Mouse (Mus musculus): ENCODE results near the gene Kcnk16.
"Not testable (repeated sequence)": the region's sequence is repeated elsewhere in the genome, so short reads cannot be mapped to it uniquely, and the experiment has no call there.

Kcnk16 gene

DNA sequence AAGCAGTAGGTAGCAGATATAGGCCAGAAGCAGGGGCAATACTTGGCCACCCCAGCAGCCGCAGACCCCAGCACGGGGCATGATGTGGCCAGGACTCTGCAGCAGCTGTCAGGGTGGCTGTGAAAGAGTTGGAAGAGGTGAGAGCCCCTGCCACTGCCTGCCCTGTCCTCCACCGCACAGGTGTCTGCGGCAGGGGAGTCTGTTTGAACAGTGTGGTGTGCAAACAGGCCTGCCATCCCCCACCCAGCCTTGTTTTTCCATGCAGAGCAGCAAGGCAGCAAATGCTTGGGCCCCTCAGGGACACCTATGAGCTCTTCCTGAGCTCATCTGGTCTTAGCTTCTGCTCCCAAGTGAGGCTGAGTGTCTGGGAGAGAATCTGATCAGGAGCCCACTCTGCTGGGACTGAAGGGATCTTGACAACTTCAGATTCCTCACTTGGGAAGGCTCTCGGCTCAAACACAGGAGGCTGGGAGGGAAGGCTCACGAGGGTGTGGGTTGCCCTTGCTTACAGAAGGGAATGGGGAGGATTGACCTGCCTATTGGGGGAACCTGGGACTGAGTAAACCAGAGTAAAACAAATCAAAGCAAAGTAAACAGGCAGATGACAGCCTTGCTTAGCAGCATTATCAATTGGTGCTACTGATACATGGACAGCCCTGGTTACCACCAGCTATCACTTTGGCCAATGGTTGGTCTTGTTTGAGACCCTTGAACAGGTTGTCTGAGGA, at the start of gene Kcnk16:
Gene Kcnk16 (minus strand): TSS at position 118 of the 728 bp plus-strand sequence.
- DNase-seq: no peak

DNA sequence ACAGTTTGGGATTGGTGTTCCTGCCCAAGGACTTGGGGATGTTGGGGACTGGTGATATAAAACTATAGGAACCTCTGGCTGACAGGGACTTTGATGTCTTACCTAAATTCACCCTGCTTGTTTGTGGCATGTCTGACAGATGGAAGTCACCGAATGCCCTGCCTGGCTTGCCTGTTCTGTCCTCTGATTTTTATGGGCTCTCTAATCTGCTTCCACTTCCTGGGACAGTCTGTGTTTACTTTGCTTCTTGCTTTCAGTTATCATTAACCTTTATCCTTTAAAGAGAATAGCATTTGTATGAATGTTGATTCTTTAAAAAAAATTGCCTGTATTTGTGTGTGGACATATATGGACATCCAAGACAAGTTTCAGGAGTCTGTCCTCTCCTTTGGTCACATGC, 46.1 kb upstream of the Kcnk16 start:
- DNase-seq: no peak

- DNase-seq: not testable (repeated sequence)
Observed at GRCm38 (mm10) chr14:20305085-20305484, 36.1 kb upstream of the Kcnk16 start.

DNA sequence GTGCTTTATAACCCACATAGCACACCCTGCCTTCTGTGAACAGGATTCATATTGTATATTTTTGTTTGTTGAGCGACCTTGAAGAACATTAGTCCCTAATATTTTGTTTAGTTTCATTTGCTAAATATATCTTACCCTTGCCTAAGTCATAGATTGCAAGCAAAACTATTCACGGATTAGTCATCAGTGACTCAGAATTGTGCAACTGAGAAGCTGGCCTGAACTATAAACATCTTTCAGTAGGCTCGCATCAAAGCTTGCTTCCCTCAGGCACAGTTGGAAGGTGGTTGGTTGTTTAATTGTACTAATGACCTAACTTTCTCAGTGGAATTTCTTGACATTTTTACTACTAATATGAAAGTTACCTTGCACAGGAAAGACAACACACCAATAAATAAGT, 29.1 kb upstream of the Kcnk16 start:
- peak; percentile 67 for DNase-seq

- DNase-seq: no peak
Observed at GRCm38 (mm10) chr14:20297616-20298015, 28.6 kb upstream of the Kcnk16 start.

DNA sequence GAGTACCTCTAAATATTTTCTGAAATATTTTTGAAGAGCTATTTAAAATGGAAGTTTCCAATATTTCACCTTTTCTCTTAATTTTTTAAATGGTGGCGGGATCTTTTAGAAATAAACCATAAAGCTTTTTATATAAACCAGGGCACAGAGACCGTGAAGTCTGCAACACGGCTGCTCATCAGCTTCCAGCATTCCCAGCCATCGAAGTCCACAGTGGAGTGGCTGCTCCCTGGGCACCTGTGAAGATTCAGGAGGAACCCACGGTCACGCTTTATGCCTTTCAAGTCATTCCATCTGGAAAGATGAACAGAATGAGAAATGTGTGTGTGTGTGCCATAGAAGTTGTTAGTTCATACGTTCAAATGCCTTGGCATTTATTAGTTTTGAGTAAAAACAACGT, 25.9 kb upstream of the Kcnk16 start:
- DNase-seq: no peak

- peak; percentile 96 for DNase-seq
Observed at GRCm38 (mm10) chr14:20294117-20294892, 25.3 kb upstream of the Kcnk16 start, which contains the start of gene Nudt13. Nudt13 (plus strand) TSS chr14:20294697.

DNA sequence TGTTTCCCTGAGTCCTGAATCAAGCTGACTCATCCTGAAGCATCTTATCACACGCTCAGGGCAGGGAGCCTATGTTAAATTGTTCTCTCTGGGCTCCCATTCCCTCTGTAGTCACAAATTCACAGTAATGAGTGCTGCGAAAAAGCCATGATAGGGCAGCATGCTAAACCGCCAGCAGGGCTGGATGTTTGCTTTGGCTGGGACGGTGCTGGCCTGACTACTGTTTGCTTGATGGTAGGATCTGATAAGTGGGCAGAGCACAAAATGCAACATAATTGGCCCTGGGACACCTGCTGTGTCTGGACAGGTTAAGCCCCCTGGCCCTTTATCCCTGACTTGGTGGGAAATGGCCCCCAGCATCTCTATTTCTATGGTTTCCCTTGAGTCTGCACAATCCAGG, 22.4 kb upstream of the Kcnk16 start:
- no peak for DNase-seq

- DNase-seq: no peak
Observed at GRCm38 (mm10) chr14:20268421-20268820, 578 bp downstream of the Kcnk16 start.

GRCm38 (mm10) chr14:20262346-20262745, 6.7 kb downstream of the Kcnk16 start:
- DNase-seq: no peak

DNA sequence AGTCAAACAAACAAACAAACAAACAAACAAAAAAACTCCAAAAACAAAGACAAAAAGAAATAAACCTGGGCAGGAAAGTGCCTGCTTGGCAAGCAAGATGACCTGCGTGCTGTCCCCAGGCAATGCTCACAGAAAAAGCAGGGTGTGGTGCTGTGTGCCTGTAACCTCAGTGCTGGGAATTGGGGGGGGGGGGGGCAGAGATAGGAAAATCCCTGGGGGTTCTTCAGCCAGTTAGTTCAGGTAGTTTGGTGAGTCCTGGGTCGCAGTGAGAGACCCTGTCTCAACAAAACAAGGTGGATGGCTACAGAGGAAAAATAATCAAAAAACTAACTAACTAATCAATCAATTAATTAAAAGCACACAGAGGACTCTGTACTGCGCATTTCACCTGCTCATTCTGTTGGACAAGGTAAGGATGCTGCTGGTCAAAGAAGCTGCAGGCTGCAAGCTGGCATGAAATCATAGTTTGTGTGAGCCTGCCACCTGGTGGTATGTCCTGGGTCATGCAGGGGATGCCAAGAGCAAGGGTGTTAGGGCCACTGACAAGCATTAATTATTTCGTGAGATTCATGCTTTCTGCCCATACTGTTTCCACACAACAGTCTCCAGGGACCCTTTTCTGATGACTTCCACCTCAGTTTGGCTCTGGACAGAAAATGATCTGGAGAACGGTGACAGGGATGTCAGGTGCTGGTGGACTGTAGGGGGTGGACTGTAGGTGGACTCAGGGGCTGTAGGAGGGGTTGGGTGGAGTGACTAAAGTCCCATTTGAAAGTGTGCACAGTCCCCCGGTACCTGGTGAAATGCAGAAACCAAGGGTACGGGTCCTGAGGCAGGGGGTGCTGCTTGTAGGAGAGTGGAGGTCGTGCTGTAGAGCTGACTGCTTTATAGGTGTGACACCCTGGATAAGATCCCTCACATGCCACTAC, 10.6 kb downstream of the Kcnk16 start:
- peak; percentile 86 for DNase-seq

DNA sequence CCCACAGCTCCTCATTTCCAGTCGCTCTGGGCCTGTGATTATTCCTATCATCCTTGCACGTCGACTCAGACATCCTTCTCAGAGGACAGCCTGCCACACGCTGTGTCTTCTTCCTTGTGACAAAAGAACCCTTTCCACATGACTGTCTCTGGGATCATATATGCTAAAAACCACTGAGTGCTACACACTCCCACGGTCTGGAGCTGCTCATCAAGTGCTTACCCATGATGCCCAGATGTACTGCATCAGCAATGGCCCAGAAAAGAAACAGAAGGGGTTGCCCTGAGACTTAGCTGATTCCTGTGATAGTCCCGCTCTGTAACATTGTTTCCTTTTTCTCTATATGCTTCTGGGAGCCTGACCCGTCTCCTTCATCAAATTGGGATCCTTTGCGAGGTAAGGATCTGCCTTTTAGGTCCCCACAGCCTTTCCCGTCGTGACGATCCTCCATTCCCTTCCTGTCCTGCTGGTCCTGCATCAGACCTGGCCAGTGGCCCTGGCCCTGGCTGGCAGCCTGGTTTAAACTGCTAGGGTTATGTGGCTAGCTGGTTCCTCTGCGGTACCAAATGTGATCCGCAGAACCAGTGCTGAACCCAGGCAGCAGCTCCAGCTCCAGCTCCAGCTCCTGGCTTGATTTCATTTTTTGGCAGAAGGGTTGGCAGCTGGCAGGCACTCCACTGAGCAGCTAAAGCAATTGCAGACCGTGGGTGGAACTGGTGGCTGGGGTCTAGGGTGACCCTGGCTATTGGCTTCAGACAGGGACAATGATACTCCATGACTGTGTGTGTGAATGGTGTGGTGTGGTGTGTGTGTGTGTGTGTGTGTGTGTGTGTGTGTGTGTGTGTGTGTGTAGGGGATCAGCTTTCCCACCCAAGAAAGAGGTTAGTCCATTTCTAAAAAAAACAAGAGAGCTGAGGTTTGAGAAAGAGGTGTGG, 18.5 kb downstream of the Kcnk16 start:
- DNase-seq: no peak

GRCm38 (mm10) chr14:20248001-20248400, 21.0 kb downstream of the Kcnk16 start:
- DNase-seq: no peak

DNA sequence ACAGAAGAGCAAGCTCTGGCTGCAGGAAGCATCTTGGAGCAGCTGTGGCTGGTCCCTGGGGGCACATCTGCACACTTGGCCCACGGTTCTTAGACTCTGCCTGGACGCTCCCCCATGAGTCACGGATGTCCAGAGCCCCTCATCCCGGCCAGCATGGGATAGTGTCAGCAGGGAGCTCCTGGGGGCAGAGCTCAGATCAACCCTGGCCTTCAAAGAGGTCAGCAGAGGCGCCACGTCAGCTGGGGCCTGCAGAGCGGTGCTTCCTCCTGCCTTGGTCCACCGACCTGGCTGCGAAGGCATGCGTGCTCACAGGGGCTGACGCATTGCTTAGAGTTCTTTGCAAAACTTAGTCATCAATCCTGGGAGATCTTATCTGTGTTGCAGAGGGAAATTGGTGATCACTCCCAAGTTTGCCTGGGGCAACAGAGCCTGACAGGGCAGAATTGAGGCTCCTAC, 22.2 kb downstream of the Kcnk16 start:
- no peak for DNase-seq

- DNase-seq: no peak
Observed at GRCm38 (mm10) chr14:20245861-20246260, 23.1 kb downstream of the Kcnk16 start.

DNA sequence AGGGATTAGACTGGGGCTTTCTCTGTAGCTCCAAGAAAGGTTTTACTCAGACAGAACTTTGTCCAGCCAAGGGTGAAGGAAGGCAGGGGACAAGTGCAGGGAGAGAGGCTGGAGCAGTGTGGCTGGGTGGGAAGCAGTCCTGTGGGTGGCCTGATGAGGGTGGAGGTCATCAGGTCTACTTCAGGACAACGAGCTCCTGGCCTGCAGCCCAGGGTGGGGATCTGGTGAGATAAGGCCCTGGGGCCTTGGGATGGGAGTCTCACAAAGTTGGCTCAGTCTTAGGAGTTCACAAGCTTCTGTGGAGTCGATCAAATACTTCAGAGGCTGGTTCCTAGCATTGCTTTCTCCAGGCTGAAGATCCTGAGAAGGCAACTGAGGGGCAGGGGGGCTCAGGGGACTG, 23.7 kb downstream of the Kcnk16 start:
- DNase-seq: no peak

DNA sequence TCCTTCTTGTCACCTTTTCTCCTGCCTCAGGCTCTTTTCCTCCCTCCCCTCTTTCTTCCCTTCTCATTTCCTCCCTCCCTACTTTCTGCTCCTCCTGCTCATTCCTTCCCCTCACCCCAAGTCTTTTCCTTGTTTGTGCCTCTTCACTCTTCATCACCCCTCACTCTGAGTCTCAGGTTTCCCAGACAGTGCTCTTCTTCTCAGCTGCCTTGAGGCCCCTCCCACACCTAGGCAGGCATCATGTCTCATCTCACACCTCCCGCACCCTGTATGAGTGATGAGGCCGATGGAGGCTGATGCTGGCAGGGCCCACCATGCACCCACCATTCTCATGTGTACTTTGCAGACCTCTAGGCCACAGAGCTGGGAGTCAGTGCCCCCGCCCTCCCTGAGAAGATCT, 25.8 kb downstream of the Kcnk16 start:
- DNase-seq: no peak

DNA sequence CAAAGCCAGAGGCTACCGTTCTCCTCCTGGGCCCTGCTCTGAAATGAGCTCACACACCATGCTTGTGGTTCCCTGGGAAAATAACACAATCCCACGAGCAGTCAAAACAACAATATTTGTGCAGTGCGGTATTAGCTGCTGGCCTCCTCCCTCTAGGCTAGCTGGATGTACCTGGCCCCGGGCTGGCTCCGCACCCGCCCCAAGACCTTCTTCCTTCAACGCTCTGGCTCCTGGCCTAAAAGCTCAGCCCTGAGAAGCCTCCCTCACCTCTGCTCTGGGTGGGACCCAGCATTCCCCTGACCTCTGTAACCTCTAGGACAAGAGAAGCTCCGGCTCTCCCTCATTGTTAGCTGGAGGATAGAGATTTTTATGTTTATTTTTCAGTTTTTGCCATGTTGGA, 26.5 kb downstream of the Kcnk16 start:
- DNase-seq: no peak

DNA sequence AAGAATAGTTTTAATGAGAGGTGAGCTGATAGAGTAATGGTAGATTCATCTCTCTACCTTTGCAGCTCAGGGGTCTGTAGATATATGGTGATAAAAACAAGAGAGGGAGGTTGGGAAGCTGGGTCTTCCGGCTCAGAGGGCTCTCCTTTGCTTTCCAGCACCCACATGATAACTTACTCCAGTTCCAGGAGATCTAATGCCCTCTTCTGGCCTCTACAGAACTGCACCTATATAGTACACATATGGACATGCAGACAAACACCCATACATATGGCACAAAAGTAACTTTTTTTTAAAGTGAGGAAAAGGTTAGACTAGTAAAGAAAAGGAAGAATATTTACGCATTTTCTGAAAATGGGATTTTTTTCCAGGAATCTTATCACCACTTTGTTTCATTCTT, 34.6 kb downstream of the Kcnk16 start:
- DNase-seq: no peak

DNA sequence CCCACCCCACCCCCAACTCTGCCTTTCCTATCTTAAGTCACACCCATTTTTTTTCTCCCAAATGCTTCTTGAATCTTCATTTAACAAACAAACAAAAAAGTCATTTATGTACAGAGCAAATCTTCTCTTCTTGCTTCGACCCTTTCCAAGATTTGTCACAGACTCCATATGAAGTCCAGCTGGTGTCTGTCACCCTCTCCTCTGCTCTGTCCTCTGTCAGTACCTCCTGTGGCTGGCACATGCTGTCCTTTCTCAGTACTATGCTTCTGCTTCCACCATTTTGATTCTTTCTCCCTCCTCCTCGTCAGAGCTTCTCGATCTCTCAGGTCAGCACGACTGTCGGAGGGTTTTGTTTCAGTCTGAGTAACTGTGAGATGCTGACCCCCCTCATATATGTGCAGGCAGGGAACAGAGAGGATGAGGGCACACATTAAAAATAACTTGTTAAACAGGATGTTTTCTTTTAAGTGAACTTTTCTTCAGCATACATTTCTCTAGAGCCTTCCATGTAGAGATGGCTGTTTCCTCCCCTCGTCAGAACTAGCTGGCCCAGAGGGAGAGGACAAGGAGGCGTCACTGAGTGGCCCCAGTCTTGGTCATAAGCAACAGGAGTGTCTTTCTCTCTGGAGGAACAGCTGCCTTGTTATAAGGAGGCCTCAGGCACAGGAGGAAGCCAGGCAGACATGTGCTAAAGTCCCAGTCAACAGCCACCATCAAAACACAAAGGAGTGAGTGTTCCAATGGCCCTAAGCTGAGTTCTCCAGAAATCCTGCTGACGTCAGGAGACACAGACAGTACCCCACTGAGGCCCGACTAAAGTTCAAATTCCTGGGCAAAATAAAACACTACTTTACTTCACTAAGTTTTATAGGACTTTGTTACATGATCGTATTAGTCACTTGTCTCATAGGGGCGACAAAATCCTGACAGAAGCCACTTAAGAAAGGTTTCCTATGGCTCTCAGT, 35.7 kb downstream of the Kcnk16 start:
- peak; percentile 39 for DNase-seq

GRCm38 (mm10) chr14:20230063-20230491, 38.9 kb downstream of the Kcnk16 start:
- DNase-seq: no peak

Data from lung, postnatal 36 days (tissue).